8 mouse cellular contexts compared by ENCODE assay signal in the genomic region with DNA sequence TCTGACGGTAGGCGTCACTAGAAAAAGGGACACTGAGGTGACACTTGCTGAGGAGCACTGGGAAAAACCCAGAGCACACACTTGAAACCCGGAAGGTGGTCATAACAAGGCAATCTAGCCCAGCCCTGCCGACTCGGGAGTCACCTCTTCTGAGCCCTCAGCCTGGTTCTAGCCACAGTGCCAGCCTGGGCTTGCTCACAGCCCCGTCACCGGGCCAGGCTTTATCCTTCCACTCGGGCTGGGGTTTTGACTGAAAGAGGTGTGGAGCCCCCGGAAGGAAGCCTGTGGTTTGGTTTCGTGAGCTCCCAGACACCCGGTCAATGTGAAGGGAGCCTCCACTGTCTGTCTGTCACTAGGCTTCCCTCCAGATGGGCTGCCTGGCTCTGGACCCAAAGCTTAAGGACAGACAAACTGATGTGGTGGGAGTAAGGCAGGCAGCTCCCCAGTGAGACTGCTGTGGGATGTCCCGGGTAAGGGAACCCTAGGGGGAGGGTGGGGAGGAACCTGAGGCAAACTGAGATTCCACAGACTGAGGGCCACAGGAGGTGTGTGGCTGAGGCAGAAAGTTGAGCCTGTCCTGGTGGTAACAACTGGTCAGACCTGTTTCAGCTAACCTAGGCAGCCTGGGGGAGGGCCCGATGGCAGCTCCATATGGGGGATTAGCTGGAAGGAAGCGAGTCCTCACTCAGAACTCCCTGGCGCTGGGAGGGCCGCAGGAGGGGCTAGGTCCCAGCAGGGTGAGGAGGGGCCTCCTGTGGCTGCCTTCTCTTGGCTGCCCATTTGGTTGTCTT. TPM values are rescaled to one million over a fixed set of nuclear protein-coding genes. Genes with fewer than 3 reads are reported as not detected.
DNase-seq lines count a peak whose midpoint lies in the region; ATAC-seq and TF ChIP-seq lines count a peak whose summit lies in the region.

No protein-coding gene starts in this region.

- no peak overlapping the region for H3K4me3 ChIP-seq in heart, embryonic 15.5 days
- no peak overlapping the region for H3K4me3 ChIP-seq in forebrain, postnatal 0 days (ENCODE audit: low read depth, low read length)
- no peak overlapping the region for H3K4me3 ChIP-seq in forebrain, embryonic 16.5 days (replicated peaks; ENCODE audit: low read length)

- H3K9ac ChIP-seq in heart, embryonic 15.5 days: no peak overlapping the region
- no peak overlapping the region for H3K9ac ChIP-seq in forebrain, postnatal 0 days
- no peak overlapping the region; the same call in 1 of the 2 replicates for H3K9ac ChIP-seq in forebrain, embryonic 16.5 days (replicated peaks; ENCODE audit: low read depth, low read length)

- 0 out of 2 replicates have a peak overlapping the region, but pooled peaks have one; percentile 34 for H3K27ac ChIP-seq in heart, embryonic 15.5 days
- no peak overlapping the region for H3K27ac ChIP-seq in forebrain, postnatal 0 days (ENCODE audit: low read depth, low read length)
- no peak overlapping the region for H3K27ac ChIP-seq in forebrain, embryonic 16.5 days (ENCODE audit: low read length)

- WGBS in heart, embryonic 15.5 days: 29% methylated on average over 16 of the region's 16 CpGs
- WGBS in forebrain, postnatal 0 days: 17% methylated on average over 16 of the region's 16 CpGs
- 24% methylated on average over 16 of the region's 16 CpGs for WGBS in forebrain, embryonic 16.5 days

- H3K27me3 ChIP-seq in heart, embryonic 15.5 days: peaks cover 10% of the 10 kb centered on the region; the same call in 1 of the 2 replicates
- H3K27me3 ChIP-seq in forebrain, postnatal 0 days (ENCODE audit: insufficient read depth, low read length): no peaks in the 10 kb centered on the region
- H3K27me3 ChIP-seq in forebrain, embryonic 16.5 days (replicated peaks; ENCODE audit: control insufficient read depth, insufficient read depth, low read length): no peaks in the 10 kb centered on the region

- peak overlapping the region; percentile 15; the same call in 1 of the 2 replicates for H3K4me2 ChIP-seq in heart, embryonic 15.5 days
- no peak overlapping the region for H3K4me2 ChIP-seq in forebrain, postnatal 0 days (ENCODE audit: low read depth)
- H3K4me2 ChIP-seq in forebrain, embryonic 16.5 days (ENCODE audit: low read length): no peak overlapping the region

- no peak for DNase-seq in heart, postnatal 4 days
- DNase-seq in kidney, postnatal 14 days: peak; percentile 60
- peak; percentile 90 to 96 for DNase-seq in natural killer cell, adult 2 months (ENCODE audit: low spot score in 2 of 2)
- no peak for DNase-seq in cerebellum, adult 8-10 months
- no peak for DNase-seq in forebrain, postnatal 0 days

- no peaks in the 10 kb centered on the region for H3K9me3 ChIP-seq in heart, embryonic 15.5 days (replicated peaks)
- H3K9me3 ChIP-seq in forebrain, postnatal 0 days (ENCODE audit: low read length): no peaks in the 10 kb centered on the region
- no peaks in the 10 kb centered on the region for H3K9me3 ChIP-seq in forebrain, embryonic 16.5 days (ENCODE audit: control insufficient read depth, low read length)

- peaks cover 44% of the 10 kb centered on the region for H3K4me1 ChIP-seq in heart, embryonic 15.5 days (replicated peaks)
- 0 out of 2 replicates have a peak, but pooled peaks cover 7% of the 10 kb centered on the region for H3K4me1 ChIP-seq in forebrain, postnatal 0 days (ENCODE audit: insufficient read depth)
- H3K4me1 ChIP-seq in forebrain, embryonic 16.5 days (replicated peaks; ENCODE audit: control insufficient read depth, insufficient read depth, low read length): peaks cover 35% of the 10 kb centered on the region

- no peaks in the 10 kb centered on the region for H3K36me3 ChIP-seq in heart, embryonic 15.5 days
- no peaks in the 10 kb centered on the region for H3K36me3 ChIP-seq in forebrain, postnatal 0 days (ENCODE audit: insufficient read depth)
- no peaks in the 10 kb centered on the region for H3K36me3 ChIP-seq in forebrain, embryonic 16.5 days (ENCODE audit: control insufficient read depth, insufficient read depth)

- TF ChIP-seq CTCF in forebrain, postnatal 0 days (IDR thresholded peaks at IDR 0.05; ENCODE audit: low read depth): no peak

- ATAC-seq in heart, embryonic 15.5 days (replicated peaks; ENCODE audit: insufficient number of reproducible peaks, insufficient read depth, low FRiP score, low read depth): no peak
- peak; percentile 78 for ATAC-seq in activated CD4-positive, CD25-positive, alpha-beta regulatory T cell, adult 4 months
- no peak for ATAC-seq in forebrain, postnatal 0 days
- no peak for ATAC-seq in forebrain, embryonic 16.5 days

RNA-seq across cellular contexts. Expression of a gene that starts 10.6 kb away (rescaled TPM):
- 24.6 and 46.4 TPM in 2 replicates for polyA plus RNA-seq in heart, embryonic 15.5 days (2015; fragmentation: Nextera tagmentation; extraction: Ambion mirVana)
- total RNA-seq in heart, postnatal 4 days (2021): 10 to 100 TPM; 13.9 to 15.3 TPM
- polyA plus RNA-seq in activated CD4-positive, CD25-positive, alpha-beta regulatory T cell, adult 4 months (2017; shearing (Covaris generic)): 100 to 1,000 TPM; 166 to 228 TPM
- total RNA-seq in forebrain, postnatal 0 days (2014; rRNA removed): 44.2 and 48.5 TPM in 2 replicates
- polyA plus RNA-seq in forebrain, postnatal 0 days (2015; fragmentation: Nextera tagmentation; extraction: Ambion mirVana): 68.4 and 73.9 TPM in 2 replicates
- 49.9 and 57.3 TPM in 2 replicates for polyA plus RNA-seq in forebrain, embryonic 16.5 days (2015; fragmentation: Nextera tagmentation; extraction: Ambion mirVana)

RNA-seq across cellular contexts. Expression of a gene that starts 13.5 kb away (rescaled TPM):
- 6.6 and 11.4 TPM in 2 replicates for polyA plus RNA-seq in heart, embryonic 15.5 days (2015; fragmentation: Nextera tagmentation; extraction: Ambion mirVana)
- 1 to 10 TPM; 5.2 to 9.3 TPM for total RNA-seq in heart, postnatal 4 days (2021)
- 10 to 100 TPM in 1 of 2 experiments, 1 to 10 TPM in 1; 9.3 to 11.9 TPM for polyA plus RNA-seq in activated CD4-positive, CD25-positive, alpha-beta regulatory T cell, adult 4 months (2017; shearing (Covaris generic))
- 5.4 and 7.6 TPM in 2 replicates for total RNA-seq in forebrain, postnatal 0 days (2014; rRNA removed)
- 8.8 and 9.9 TPM in 2 replicates for polyA plus RNA-seq in forebrain, postnatal 0 days (2015; fragmentation: Nextera tagmentation; extraction: Ambion mirVana)
- polyA plus RNA-seq in forebrain, embryonic 16.5 days (2015; fragmentation: Nextera tagmentation; extraction: Ambion mirVana): 11.0 and 11.2 TPM in 2 replicates

RNA-seq across cellular contexts. Expression of a gene that starts 13.9 kb away (rescaled TPM):
- polyA plus RNA-seq in heart, embryonic 15.5 days (2015; fragmentation: Nextera tagmentation; extraction: Ambion mirVana): 16.2 and 20.8 TPM in 2 replicates
- total RNA-seq in heart, postnatal 4 days (2021): 10 to 100 TPM; 11.9 to 12.0 TPM
- 10 to 100 TPM; 14.0 to 14.6 TPM for polyA plus RNA-seq in activated CD4-positive, CD25-positive, alpha-beta regulatory T cell, adult 4 months (2017; shearing (Covaris generic))
- total RNA-seq in forebrain, postnatal 0 days (2014; rRNA removed): 19.2 and 20.3 TPM in 2 replicates
- 17.7 and 18.6 TPM in 2 replicates for polyA plus RNA-seq in forebrain, postnatal 0 days (2015; fragmentation: Nextera tagmentation; extraction: Ambion mirVana)
- polyA plus RNA-seq in forebrain, embryonic 16.5 days (2015; fragmentation: Nextera tagmentation; extraction: Ambion mirVana): 20.6 and 24.2 TPM in 2 replicates

RNA-seq across cellular contexts. Expression of a gene that starts 40.0 kb away (rescaled TPM):
- polyA plus RNA-seq in heart, embryonic 15.5 days (2015; fragmentation: Nextera tagmentation; extraction: Ambion mirVana): 0.37 and 1.2 TPM in 2 replicates
- total RNA-seq in heart, postnatal 4 days (2021): under 1 TPM; 0.31 to 0.52 TPM
- 1 to 10 TPM in 1 of 2 experiments, under 1 TPM in 1; 0.37 to 1.5 TPM for polyA plus RNA-seq in activated CD4-positive, CD25-positive, alpha-beta regulatory T cell, adult 4 months (2017; shearing (Covaris generic))
- 0.24 TPM in 1 of 2 replicates, not detected in the other for total RNA-seq in forebrain, postnatal 0 days (2014; rRNA removed)
- polyA plus RNA-seq in forebrain, postnatal 0 days (2015; fragmentation: Nextera tagmentation; extraction: Ambion mirVana): 0.05 and 0.18 TPM in 2 replicates
- 0.27 TPM in 1 of 2 replicates, not detected in the other for polyA plus RNA-seq in forebrain, embryonic 16.5 days (2015; fragmentation: Nextera tagmentation; extraction: Ambion mirVana)

Comparison
In these comparisons a context has a peak if more than half of its experiments do, and no peak if none do; other contexts are left out.
1. DNase-seq: peak in kidney, postnatal 14 days (single experiment) and natural killer cell, adult 2 months (2 of 2); none in heart, postnatal 4 days (single experiment), cerebellum, adult 8-10 months (single experiment) and forebrain, postnatal 0 days (single experiment).